Mouse (Mus musculus): ENCODE measurements at regions not wholly inside any gene's neighbourhood (a gene's known extent, or its start where the extent isn't known, plus 50 kb on each side); places are given as distances from the start of the nearest gene placed in this dataset.

- no peak for DNase-seq (ENCODE audit: extremely low read depth, low read depth, low spot score)
- H3K4me3 ChIP-seq (ENCODE audit: insufficient read depth, low read depth, low read length), result no peak overlapping the region
- no peaks in the 10 kb centered on the region for H3K79me2 ChIP-seq (ENCODE audit: control insufficient read depth, insufficient read depth, low read length)
- no peaks in the 10 kb centered on the region for H3K27me3 ChIP-seq (ENCODE audit: control insufficient read depth, insufficient read depth, low read length)
- no peaks in the 10 kb centered on the region for H3K4me1 ChIP-seq (ENCODE audit: control insufficient read depth, insufficient read depth, low read length)
- no peak overlapping the region for H3K9ac ChIP-seq (ENCODE audit: low read depth, low read length)
- no peak overlapping the region for H3K27ac ChIP-seq (replicated peaks; ENCODE audit: insufficient read depth, low read depth, low read length)
- no peak for TF ChIP-seq POLR2A (IDR thresholded peaks at IDR 0.05; ENCODE audit: extremely low read depth, insufficient read depth, low read length)
- no peak for TF ChIP-seq CTCF (IDR thresholded peaks at IDR 0.05; ENCODE audit: low read depth, low read length)
- 88% methylated on average over 1 of the region's 1 CpGs for WGBS
- no peaks in the 10 kb centered on the region for H3K36me3 ChIP-seq (ENCODE audit: control insufficient read depth, insufficient read depth, low read length)
Observed at GRCm38 (mm10) chr14:83363153-83363552, 1080.2 kb upstream of the Pcdh17 start.

Measured in liver, adult 2 months (tissue).